Mouse (Mus musculus) C2C12 (cell line): ENCODE data around the gene Sat1. TPM values are rescaled to one million over a fixed set of nuclear protein-coding genes. Genes with fewer than 3 reads are reported as not detected.
A peak's percentile ranks its signal among the peaks of the same experiment; 100 is the strongest.
"Not testable (repeated sequence)": the region's sequence is repeated elsewhere in the genome, so short reads cannot be mapped to it uniquely, and the experiment has no call there.

Experiments
- H3K27me3 ChIP-seq: one replicate; pipeline ENCODE4 v1.6.1; 2011; ENCODE audit not compliant: control insufficient read depth, insufficient read depth, insufficient read length
- H3K36me3 ChIP-seq: one replicate; pipeline ENCODE4 v1.6.1; 2011; ENCODE audit not compliant: control insufficient read depth, insufficient read depth
- H3K4me3 ChIP-seq: one replicate; pipeline ENCODE4 v1.5.1; 2011; ENCODE audit warnings: mild to moderate bottlenecking, control low read depth; ENCODE audit not compliant: poor library complexity, insufficient read depth, severe bottlenecking
- H3K79me2 ChIP-seq: one replicate; pipeline ENCODE4 v1.6.1; 2011; ENCODE audit not compliant: control insufficient read depth, insufficient read depth
- H3K79me3 ChIP-seq: one replicate; pipeline ENCODE4 v1.6.1; 2011; ENCODE audit warnings: low read depth, control low read depth
- H3ac ChIP-seq: one replicate; pipeline ENCODE3; 2011; ENCODE audit warnings: low read depth; ENCODE audit not compliant: control insufficient read depth, insufficient read length
- CEBPB ChIP-seq: IDR thresholded peaks from one replicate; pipeline ENCODE4 v1.6.1; 2011; ENCODE audit warnings: low read depth, mild to moderate bottlenecking, control low read depth, moderate library complexity
- CTCF ChIP-seq: IDR thresholded peaks from one replicate; pipeline ENCODE4 v1.5.1; 2011; ENCODE audit not compliant: control insufficient read depth, insufficient read depth, insufficient read length
- FOSL1 ChIP-seq: IDR thresholded peaks from one replicate; pipeline ENCODE4 v1.8.0; 2011; ENCODE audit warnings: mild to moderate bottlenecking, low read length; ENCODE audit not compliant: poor library complexity, insufficient read depth, severe bottlenecking
- MAX ChIP-seq: IDR thresholded peaks from one replicate; pipeline ENCODE4 v1.6.1; 2011; ENCODE audit warnings: mild to moderate bottlenecking, control low read depth
- MYOD1 ChIP-seq: IDR thresholded peaks from one replicate; pipeline ENCODE4 v1.6.1; 2011; ENCODE audit warnings: low read depth; ENCODE audit not compliant: control insufficient read depth, insufficient read length
- MYOG ChIP-seq: IDR thresholded peaks from one replicate; pipeline ENCODE4 v1.6.1; 2011; ENCODE audit not compliant: control insufficient read depth, insufficient read length; ENCODE audit errors: extremely low read depth
- USF1 ChIP-seq: IDR thresholded peaks from one replicate; pipeline ENCODE4 v1.6.1; 2011; ENCODE audit warnings: low read depth, mild to moderate bottlenecking, control low read depth, moderate library complexity
- polyA plus RNA-seq: library from polyadenylated mRNA; unstranded; fragments of >200 nt; fragmentation: generic; extraction: Trizol; gene quantifications from one replicate; pipeline ENCODE4 v1.2.1, GENCODE M21; 2012; ENCODE audit warnings: missing spikeins

The Sat1 gene
- polyA plus RNA-seq, 1 experiment = 122 TPM

GRCm38 (mm10) chrX:155215501-155216248, 574 bp downstream of the Sat1 start:
- Histone ChIP-seq H3K36me3 (peaks cover 7% of the 10 kb centered on the region), H3K79me3 (peaks cover 8% of the 10 kb centered on the region), H3K79me2 (peaks cover 11% of the 10 kb centered on the region), H3K4me3 (peak overlapping the region; percentile 36), H3K27me3 (no peaks in the 10 kb centered on the region), H3ac (peak overlapping the region; percentile 82)
- no peak for TF ChIP-seq MAX
- no peak for TF ChIP-seq USF1
- TF ChIP-seq CEBPB = no peak
- no peak for TF ChIP-seq MYOG
- no peak for TF ChIP-seq MYOD1
- TF ChIP-seq CTCF = no peak
- TF ChIP-seq FOSL1 = no peak

- H3K79me2 ChIP-seq = peaks cover 11% of the 10 kb centered on the region
- no peak for TF ChIP-seq MYOG
- no peak for TF ChIP-seq MAX
- no peak for TF ChIP-seq USF1
- no peak for TF ChIP-seq CEBPB
- no peak for TF ChIP-seq FOSL1
- TF ChIP-seq MYOD1 = no peak
- no peak for TF ChIP-seq CTCF
- peak overlapping the region; percentile 36 for H3K4me3 ChIP-seq
These were observed 1.7 kb downstream of the Sat1 start for GRCm38 (mm10) chrX:155214291-155215136.

GRCm38 (mm10) chrX:155208671-155209070, 7.6 kb downstream of the Sat1 start:
- TF ChIP-seq USF1 (no peak), MYOD1 (no peak), MYOG (no peak), FOSL1 (no peak), CTCF (no peak), MAX (no peak), CEBPB (no peak)
- no peaks in the 10 kb centered on the region for H3K27me3 ChIP-seq
- H3K4me3 ChIP-seq = no peak overlapping the region
- H3K36me3 ChIP-seq = peaks cover 4% of the 10 kb centered on the region
- H3ac ChIP-seq = no peak overlapping the region
- H3K79me2 ChIP-seq = no peaks in the 10 kb centered on the region
- no peaks in the 10 kb centered on the region for H3K79me3 ChIP-seq

More at GRCm38 (mm10) chrX:155214291-155215136, 1.7 kb downstream of the Sat1 start:
- H3K36me3 ChIP-seq = peaks cover 7% of the 10 kb centered on the region
- H3ac ChIP-seq = no peak overlapping the region
- H3K27me3 ChIP-seq = no peaks in the 10 kb centered on the region
- H3K79me3 ChIP-seq = peaks cover 8% of the 10 kb centered on the region

GRCm38 (mm10) chrX:155205436-155205835, 10.8 kb downstream of the Sat1 start:
- H3K79me2 ChIP-seq, H3K79me3 ChIP-seq, H3K27me3 ChIP-seq, H3K4me3 ChIP-seq, H3ac ChIP-seq, H3K36me3 ChIP-seq: not testable (repeated sequence)

GRCm38 (mm10) chrX:155202406-155203305, 13.6 kb downstream of the Sat1 start:
- Histone ChIP-seq H3K79me2 (no peaks in the 10 kb centered on the region), H3K4me3 (no peak overlapping the region), H3K27me3 (no peaks in the 10 kb centered on the region), H3K36me3 (no peaks in the 10 kb centered on the region), H3K79me3 (no peaks in the 10 kb centered on the region), H3ac (no peak overlapping the region)
- TF ChIP-seq MAX (no peak), MYOD1 (no peak), FOSL1 (no peak), CTCF (no peak), USF1 (no peak), CEBPB (no peak), MYOG (no peak)

GRCm38 (mm10) chrX:155201799-155202198, 14.4 kb downstream of the Sat1 start:
- Histone ChIP-seq H3K79me3 (no peaks in the 10 kb centered on the region), H3ac (no peak overlapping the region), H3K79me2 (no peaks in the 10 kb centered on the region), H3K36me3 (no peaks in the 10 kb centered on the region), H3K27me3 (no peaks in the 10 kb centered on the region), H3K4me3 (no peak overlapping the region)
- no peak for TF ChIP-seq CEBPB
- no peak for TF ChIP-seq FOSL1
- TF ChIP-seq MYOG = no peak
- TF ChIP-seq CTCF = no peak
- no peak for TF ChIP-seq USF1
- TF ChIP-seq MAX = no peak
- no peak for TF ChIP-seq MYOD1
